Mouse (Mus musculus) forebrain, embryonic 12.5 days (tissue): ENCODE measurements around the gene Pfn4. TPM values are rescaled to one million over a fixed set of nuclear protein-coding genes. Genes with fewer than 3 reads are reported as not detected.
A peak's percentile ranks its signal among the peaks of the same experiment; 100 is the strongest.

ENCODE experiments used
- ATAC-seq: fragments of 200-750 bp; cut with Nextera tagmentation; 2 replicates; pipeline ENCODE4 v1.8.0; 2017; ENCODE audit warnings: moderate TSS enrichment; ENCODE audit not compliant: low FRiP score
- H3K27ac ChIP-seq: fragments of 300-500 bp; sonication (generic); 2 replicates; pipeline ENCODE4 v1.5.1; 2016; ENCODE audit warnings: mild to moderate bottlenecking
- H3K27me3 ChIP-seq: fragments of 300-500 bp; sonication (generic); 2 replicates; pipeline ENCODE4 v1.6.1; 2016; ENCODE audit warnings: mild to moderate bottlenecking
- H3K36me3 ChIP-seq: fragments of 300-500 bp; sonication (generic); replicated peaks from 2 replicates; pipeline ENCODE4 v1.6.1; 2016; ENCODE audit warnings: mild to moderate bottlenecking
- H3K4me1 ChIP-seq: fragments of 300-500 bp; sonication (generic); 2 replicates; pipeline ENCODE4 v1.6.1; 2016
- H3K4me2 ChIP-seq: fragments of 300-500 bp; sonication (generic); 2 replicates; pipeline ENCODE4 v1.6.1; 2016; ENCODE audit warnings: mild to moderate bottlenecking, moderate library complexity
- H3K4me3 ChIP-seq: fragments of 300-500 bp; sonication (generic); replicated peaks from 2 replicates; pipeline ENCODE4 v1.5.1; 2016; ENCODE audit warnings: mild to moderate bottlenecking
- H3K9ac ChIP-seq: fragments of 300-500 bp; sonication (generic); 2 replicates; pipeline ENCODE4 v1.6.1; 2016; ENCODE audit warnings: mild to moderate bottlenecking
- H3K9me3 ChIP-seq: fragments of 300-500 bp; sonication (generic); 2 replicates; pipeline ENCODE4 v1.6.1; 2016
- WGBS: fragments of 180-500 bp; shearing (Covaris S2); methylation state at CpG from one replicate; pipeline ENCODE4 v1.1.7; 2016; 5-methylcytosine and 5-hydroxymethylcytosine counted together
- polyA plus RNA-seq: library from polyadenylated mRNA; unstranded; fragments of >200 nt; fragmentation: Nextera tagmentation; extraction: Ambion mirVana; gene quantifications from 2 replicates; pipeline ENCODE4 v1.2.1, GENCODE M21; 2016

Pfn4 gene
- polyA plus RNA-seq, 1 experiment from 2014 or later = 7.2 TPM

DNA sequence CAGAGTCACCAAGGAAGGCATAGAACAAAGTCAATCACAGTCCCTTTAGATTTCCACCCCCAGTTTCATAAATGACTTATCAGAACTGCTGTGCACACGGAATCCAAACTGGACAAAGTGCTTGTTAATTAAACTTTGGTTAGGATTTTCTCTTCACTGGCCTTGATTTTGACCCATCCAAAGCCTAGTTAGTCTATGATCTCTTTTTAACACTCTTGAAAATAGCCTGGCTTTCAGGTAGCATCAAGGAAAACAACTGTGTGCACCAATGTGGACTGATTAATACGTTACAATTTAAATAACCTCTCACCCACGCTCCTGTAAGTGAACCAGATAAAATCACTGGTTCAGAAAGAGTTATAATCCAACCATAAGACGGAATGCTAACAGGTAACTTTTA is 42.2 kb downstream of the Pfn4 start:
- H3K4me1 ChIP-seq = no peaks in the 10 kb centered on the region
- H3K4me2 ChIP-seq = no peak overlapping the region
- H3K27ac ChIP-seq = no peak overlapping the region
- H3K9ac ChIP-seq = no peak overlapping the region
- no peak overlapping the region for H3K4me3 ChIP-seq
- no peaks in the 10 kb centered on the region for H3K36me3 ChIP-seq
- 86% methylated on average over 4 of the region's 4 CpGs for WGBS
- no peaks in the 10 kb centered on the region for H3K9me3 ChIP-seq
- no peaks in the 10 kb centered on the region for H3K27me3 ChIP-seq
- ATAC-seq = no peak

DNA sequence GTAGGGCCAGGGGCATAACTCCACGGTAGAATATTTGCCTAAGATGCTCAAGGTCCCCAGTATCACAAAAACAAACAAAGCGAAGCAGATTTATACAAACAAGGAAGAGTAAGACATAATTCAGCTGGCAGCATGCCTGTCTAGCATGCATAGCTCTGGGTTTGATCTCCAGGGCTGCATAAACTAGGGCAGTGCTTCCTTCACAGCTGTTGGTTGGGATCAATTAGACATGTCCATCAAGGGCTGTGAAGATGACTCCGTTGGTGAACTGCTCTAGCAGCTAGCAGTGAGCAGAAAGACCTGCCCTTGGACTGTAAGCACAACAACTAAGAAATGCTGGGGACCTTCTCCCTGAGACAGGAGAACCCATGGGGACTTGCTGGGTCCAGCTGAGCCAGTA is 42.9 kb downstream of the Pfn4 start:
- no peaks in the 10 kb centered on the region for H3K36me3 ChIP-seq
- no peak overlapping the region for H3K4me3 ChIP-seq
- H3K4me1 ChIP-seq = peaks cover 5% of the 10 kb centered on the region
- no peak overlapping the region for H3K27ac ChIP-seq
- 77% methylated on average over 3 of the region's 3 CpGs for WGBS
- no peak overlapping the region for H3K9ac ChIP-seq
- H3K27me3 ChIP-seq = no peaks in the 10 kb centered on the region
- H3K9me3 ChIP-seq = no peaks in the 10 kb centered on the region
- no peak for ATAC-seq
- H3K4me2 ChIP-seq = no peak overlapping the region

DNA sequence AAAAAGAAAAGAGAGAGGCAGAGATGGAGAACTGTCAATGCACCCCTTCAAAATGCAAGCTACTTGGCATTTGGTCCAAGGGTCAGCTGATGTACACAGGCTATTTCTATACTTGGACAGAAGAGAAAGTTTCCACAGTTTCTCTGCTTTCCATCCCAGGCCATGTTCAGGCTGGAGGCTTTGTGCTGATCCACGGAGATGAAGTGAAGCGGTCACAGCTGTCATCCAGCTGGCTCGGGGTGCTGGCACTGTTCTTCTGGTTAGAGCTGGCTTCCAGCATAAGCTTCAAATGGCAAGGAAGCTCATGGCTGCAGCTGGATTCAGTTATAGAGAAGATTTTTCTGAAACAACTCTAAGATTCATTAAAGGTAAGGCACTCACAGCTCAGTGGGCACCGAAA is 44.8 kb downstream of the Pfn4 start:
- Histone ChIP-seq H3K4me1 (peaks cover 17% of the 10 kb centered on the region), H3K9ac (no peak overlapping the region), H3K27ac (no peak overlapping the region), H3K4me2 (no peak overlapping the region), H3K36me3 (no peaks in the 10 kb centered on the region), H3K27me3 (no peaks in the 10 kb centered on the region), H3K9me3 (no peaks in the 10 kb centered on the region), H3K4me3 (no peak overlapping the region)
- WGBS = 92% methylated on average over 4 of the region's 4 CpGs
- ATAC-seq = no peak

DNA sequence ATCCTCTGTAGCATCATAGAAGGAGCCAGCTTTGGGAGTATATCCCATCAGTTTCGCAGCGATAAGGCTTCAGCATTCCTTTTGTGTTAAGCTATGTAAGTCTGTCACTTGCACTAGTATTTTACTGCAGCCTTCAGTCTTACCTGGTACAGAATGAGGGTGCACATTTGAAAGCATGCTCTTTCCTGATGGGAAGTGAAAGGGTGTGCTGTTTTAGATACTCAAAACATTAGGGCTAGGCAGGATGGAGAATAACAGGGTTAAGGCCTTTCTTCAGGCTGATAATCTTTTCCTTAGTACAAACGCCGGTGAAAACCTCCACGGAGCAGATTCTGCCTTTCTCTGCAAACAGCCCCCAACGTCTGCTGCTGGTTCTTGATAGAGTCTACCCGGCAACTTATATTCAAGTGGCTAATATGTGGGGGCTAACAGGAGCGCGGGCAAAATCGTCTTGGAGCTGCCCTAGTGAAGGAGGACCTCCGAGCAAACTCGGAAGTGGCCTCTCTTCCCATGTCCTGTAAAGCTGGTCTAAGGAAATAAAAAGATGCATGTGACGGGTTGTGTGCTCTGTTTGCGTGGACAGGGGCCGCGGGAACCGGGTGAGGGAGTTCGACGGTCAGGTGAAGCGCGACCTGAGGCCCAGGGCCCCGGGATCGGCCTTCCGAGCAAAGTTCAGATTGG is 48.0 kb downstream of the Pfn4 start:
- H3K9me3 ChIP-seq = no peaks in the 10 kb centered on the region
- H3K4me2 ChIP-seq = peak overlapping the region; percentile 75
- peak overlapping the region; percentile 70 for H3K9ac ChIP-seq
- peaks cover 13% of the 10 kb centered on the region for H3K36me3 ChIP-seq
- WGBS = 10% methylated on average over 24 of the region's 24 CpGs
- H3K4me3 ChIP-seq = peak overlapping the region; percentile 64
- H3K27me3 ChIP-seq = no peaks in the 10 kb centered on the region
- peaks cover 22% of the 10 kb centered on the region for H3K4me1 ChIP-seq
- peak; percentile 83; the same call in 1 of the 2 replicates for ATAC-seq
- peak overlapping the region; percentile 83 for H3K27ac ChIP-seq

DNA sequence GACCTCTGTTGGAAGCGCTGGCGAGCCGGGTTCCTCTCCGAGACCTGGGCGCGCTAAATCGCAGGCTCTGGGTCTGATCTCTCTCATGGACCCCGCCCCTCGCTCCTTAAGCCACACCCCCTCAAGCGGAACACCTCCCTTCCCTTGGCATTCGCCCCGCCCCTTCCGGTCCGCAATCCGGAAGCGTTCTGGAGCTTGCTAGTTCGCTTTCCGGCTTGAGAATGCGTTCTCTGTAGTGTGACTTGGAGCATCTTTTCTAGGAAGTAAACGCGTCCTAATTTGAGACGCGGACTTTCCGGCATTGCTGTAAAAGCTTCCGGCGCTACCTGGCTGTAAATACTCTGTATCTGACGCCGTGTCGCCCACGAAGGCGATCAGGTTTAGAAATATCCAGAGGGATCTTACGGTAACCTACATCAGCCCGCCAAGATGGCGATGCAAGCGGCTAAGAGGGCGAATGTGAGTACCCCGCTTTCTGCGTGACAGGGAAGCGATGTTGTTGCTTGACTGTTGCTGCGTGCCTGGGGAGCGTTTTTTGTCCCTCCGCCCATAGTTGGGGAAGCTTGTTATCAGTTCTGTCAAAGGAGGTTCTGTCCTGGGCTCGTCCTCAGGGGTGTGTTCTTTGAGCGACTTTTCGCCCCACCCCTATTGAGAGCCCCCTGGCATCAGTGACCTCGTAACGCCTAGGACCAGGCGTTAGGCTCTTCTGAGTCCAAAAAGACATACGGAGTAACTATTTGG is 48.7 kb downstream of the Pfn4 start, which contains the start of gene Sf3b6:
Gene Sf3b6 (plus strand): TSS at position 184 of the 741 bp plus-strand sequence.
- under 1% methylated on average over 49 of the region's 49 CpGs for WGBS
- Histone ChIP-seq H3K36me3 (peaks cover 18% of the 10 kb centered on the region), H3K4me2 (peak within 1 kb of the TSS; percentile 79), H3K4me1 (peaks cover 22% of the 10 kb centered on the region), H3K9me3 (no peaks in the 10 kb centered on the region), H3K27me3 (no peaks in the 10 kb centered on the region), H3K27ac (peak within 1 kb of the TSS; percentile 83), H3K9ac (peak within 1 kb of the TSS; percentile 71), H3K4me3 (peak within 1 kb of the TSS; percentile 64)
- ATAC-seq = peak; percentile 99

DNA sequence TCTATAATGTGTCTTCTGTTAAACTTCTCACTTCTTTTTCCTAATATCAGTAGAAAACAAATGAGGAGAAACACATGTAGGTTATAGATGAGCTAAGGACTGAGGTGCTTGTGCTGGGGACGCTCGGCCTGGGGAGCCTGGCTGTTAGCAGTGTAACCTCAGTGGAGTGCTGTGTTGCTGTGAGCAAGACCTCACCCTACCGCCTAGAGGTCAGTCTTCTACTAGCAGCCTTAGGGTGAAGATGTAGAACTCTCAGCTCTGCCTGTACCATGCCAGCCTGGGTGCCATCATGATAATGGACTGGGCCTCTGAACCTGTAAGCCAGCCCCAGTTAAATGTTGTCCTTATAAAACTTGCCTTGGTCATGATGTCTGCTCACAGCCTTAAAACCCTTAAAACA is 58.4 kb downstream of the Pfn4 start:
- Histone ChIP-seq H3K4me3 (no peak overlapping the region), H3K27me3 (no peaks in the 10 kb centered on the region), H3K36me3 (peaks cover 68% of the 10 kb centered on the region), H3K4me2 (no peak overlapping the region), H3K9ac (no peak overlapping the region), H3K27ac (no peak overlapping the region), H3K4me1 (no peaks in the 10 kb centered on the region), H3K9me3 (no peaks in the 10 kb centered on the region)
- ATAC-seq = no peak
- WGBS = 76% methylated on average over 3 of the region's 3 CpGs

Other genes with a start within 250 kb of the Pfn4 start
- gene Itsn2, start 176.4 kb upstream of the Pfn4 start, polyA plus RNA-seq = 17.9 and 20.1 TPM in 2 replicates
- gene Gm3625, start 176.1 kb upstream of the Pfn4 start, polyA plus RNA-seq = not detected in 2 replicates
- gene Fam228a, start 30.6 kb upstream of the Pfn4 start, polyA plus RNA-seq = 0.56 and 0.77 TPM in 2 replicates
- 3.2 and 4.1 TPM in 2 replicates for gene Fam228b, start 245 bp downstream of the Pfn4 start, polyA plus RNA-seq
- gene Sf3b6, start 48.5 kb downstream of the Pfn4 start, polyA plus RNA-seq = 372 and 374 TPM in 2 replicates
- gene Fkbp1b, start 72.6 kb downstream of the Pfn4 start, polyA plus RNA-seq = 6.6 and 6.9 TPM in 2 replicates
- 19.0 and 20.5 TPM in 2 replicates for gene Wdcp, start 74.3 kb downstream of the Pfn4 start, polyA plus RNA-seq
- gene Mfsd2b, start 105.3 kb downstream of the Pfn4 start, polyA plus RNA-seq = 2.0 and 2.5 TPM in 2 replicates
- gene Ubxn2a, start 138.7 kb downstream of the Pfn4 start, polyA plus RNA-seq = 38.3 and 43.3 TPM in 2 replicates
- gene Atad2b, start 148.3 kb downstream of the Pfn4 start, polyA plus RNA-seq = 24.0 and 24.9 TPM in 2 replicates